Mouse (Mus musculus): ENCODE measurements around the gene Evi5. TPM values are rescaled to one million over a fixed set of nuclear protein-coding genes. Genes with fewer than 3 reads are reported as not detected.

The Evi5 gene
- total and polyA plus RNA-seq, 3 experiments: 4.6 to 8.4 TPM; not detected in 1

- DNase-seq (ENCODE audit: low read depth, low spot score): peak; percentile 97
- H3K4me3 ChIP-seq (ENCODE audit: control insufficient read depth in 1 of 2, insufficient read depth in 1 of 2, low read depth in 2 of 2, low read length in 2 of 2): no peak overlapping the region
- H3K9ac ChIP-seq (ENCODE audit: control insufficient read depth, low read depth, low read length, poor library complexity, severe bottlenecking): no peak overlapping the region
- H3K79me2 ChIP-seq (ENCODE audit: control insufficient read depth, insufficient read depth, low read length, poor library complexity): no peaks in the 10 kb centered on the region
- H3K36me3 ChIP-seq (ENCODE audit: control insufficient read depth in 1 of 2, insufficient read depth in 2 of 2, low read length in 2 of 2): peaks cover 0 to 12% of the 10 kb centered on the region in 2 experiments; a peak in 2 of 4 replicates
- TF ChIP-seq POLR2AphosphoS2 (IDR thresholded peaks at IDR 0.05; ENCODE audit: low read length): peak; percentile 62; the same call in 1 of the 2 replicates
- peak; percentile 60; the same call in 1 of the 2 replicates for TF ChIP-seq TBP (IDR thresholded peaks at IDR 0.05; ENCODE audit: low read depth, low read length)
- peak; percentile 97 for TF ChIP-seq MAFK (IDR thresholded peaks at IDR 0.05; ENCODE audit: borderline replicate concordance, low read depth, low read length)
- peak; percentile 83 for TF ChIP-seq MAX (IDR thresholded peaks at IDR 0.05; ENCODE audit: low read length)
- TF ChIP-seq SIN3A (IDR thresholded peaks at IDR 0.05; ENCODE audit: low read length): peak; percentile 88
- TF ChIP-seq MAZ (IDR thresholded peaks at IDR 0.05; ENCODE audit: low read depth, low read length): 0 out of 2 replicates have a peak, but pooled peaks have one; percentile 67
- TF ChIP-seq CHD2 (IDR thresholded peaks at IDR 0.05; ENCODE audit: low read length): peak; percentile 49
- peak; percentile 79; the same call in 1 of the 2 replicates for TF ChIP-seq JUND (IDR thresholded peaks at IDR 0.05; ENCODE audit: low read depth, low read length)
- TF ChIP-seq ZNF384 (IDR thresholded peaks at IDR 0.05; ENCODE audit: low read depth, low read length): peak; percentile 7; the same call in 1 of the 2 replicates
- peak; percentile 87 for TF ChIP-seq MXI1 (IDR thresholded peaks at IDR 0.05; ENCODE audit: low read depth, low read length)
- TF ChIP-seq MEF2A (IDR thresholded peaks at IDR 0.05; ENCODE audit: extremely low read depth, insufficient replicate concordance, low read depth, low read length, poor library complexity, severe bottlenecking): peak; percentile 75; the same call in 1 of the 2 replicates
- TF ChIP-seq ELF1 (IDR thresholded peaks at IDR 0.05; ENCODE audit: low read depth, low read length): no peak
- peak; percentile 99 to 100 for TF ChIP-seq EP300 (IDR thresholded peaks at IDR 0.05; ENCODE audit: low read depth in 1 of 2, low read length in 2 of 2)
- TF ChIP-seq SMC3 (IDR thresholded peaks at IDR 0.05; ENCODE audit: low read depth, low read length): peak; percentile 18; the same call in 1 of the 2 replicates
- TF ChIP-seq GATA1 (IDR thresholded peaks at IDR 0.05; ENCODE audit: low read depth, low read length): peak; percentile 99
- no peak for TF ChIP-seq NELFE (IDR thresholded peaks at IDR 0.05; ENCODE audit: low read depth, low read length)
- no peak for TF ChIP-seq POLR2AphosphoS5 (IDR thresholded peaks at IDR 0.05; ENCODE audit: borderline replicate concordance, low read depth, low read length)
- TF ChIP-seq UBTF (IDR thresholded peaks at IDR 0.05; ENCODE audit: borderline replicate concordance, insufficient read depth, low read depth, low read length): no peak
- TF ChIP-seq USF2 (IDR thresholded peaks at IDR 0.05; ENCODE audit: borderline replicate concordance in 1 of 2, insufficient read depth in 1 of 2, low read depth in 1 of 2, low read length in 2 of 2): 0 out of 4 replicates have a peak, but pooled peaks of 1 of the 2 experiments have one; percentile 3
- peak; percentile 26; the same call in 1 of the 2 replicates for TF ChIP-seq GABPA (IDR thresholded peaks at IDR 0.05; ENCODE audit: low read depth, low read length)
- no peak for TF ChIP-seq CHD1 (IDR thresholded peaks at IDR 0.05; ENCODE audit: low read depth, low read length)
- TF ChIP-seq RCOR1 (IDR thresholded peaks at IDR 0.05; ENCODE audit: low read depth, low read length): peak; percentile 100
- TF ChIP-seq MYB (IDR thresholded peaks at IDR 0.05; ENCODE audit: low read depth, low read length): peak; percentile 83
- peak; percentile 99 for TF ChIP-seq ETS1 (IDR thresholded peaks at IDR 0.05; ENCODE audit: low read depth, low read length)
- TF ChIP-seq BHLHE40 (IDR thresholded peaks at IDR 0.05; ENCODE audit: borderline replicate concordance, low read depth, low read length): peak; percentile 95
- TF ChIP-seq ZKSCAN1 (IDR thresholded peaks at IDR 0.05; ENCODE audit: low read depth, low read length): no peak
- peak; percentile 87 for TF ChIP-seq MYC (IDR thresholded peaks at IDR 0.05; ENCODE audit: low read depth, low read length)
- TF ChIP-seq USF1 (IDR thresholded peaks at IDR 0.05; ENCODE audit: low read depth, low read length): peak; percentile 87
- 0 out of 2 replicates have a peak, but pooled peaks have one; percentile 30 for TF ChIP-seq ZMIZ1 (IDR thresholded peaks at IDR 0.05; ENCODE audit: low read depth, low read length)
- no peak for TF ChIP-seq KAT2A (conservative IDR thresholded peaks at IDR 0.05; ENCODE audit: low read depth, low read length)
- TF ChIP-seq E2F4 (IDR thresholded peaks at IDR 0.05; ENCODE audit: borderline replicate concordance, low read depth, low read length): no peak
- peak; percentile 100 for TF ChIP-seq TCF12 (IDR thresholded peaks at IDR 0.05; ENCODE audit: low read depth, low read length)
- peak; percentile 100 for TF ChIP-seq TAL1 (IDR thresholded peaks at IDR 0.05; ENCODE audit: low read length)
- no peak overlapping the region for H3K27ac ChIP-seq (ENCODE audit: control insufficient read depth, low read depth, low read length)
- H3K27me3 ChIP-seq (ENCODE audit: control insufficient read depth in 1 of 2, insufficient read depth in 2 of 2, low read length in 2 of 2): no peaks in the 10 kb centered on the region
- H3K4me1 ChIP-seq (ENCODE audit: control insufficient read depth in 1 of 2, insufficient read depth in 2 of 2, low read length in 2 of 2): peaks cover 0 to 8% of the 10 kb centered on the region in 2 experiments; a peak in 3 of 4 replicates
- H3K9me3 ChIP-seq (replicated peaks; ENCODE audit: insufficient read depth, low read length): no peaks in the 10 kb centered on the region
Measured at GRCm38 (mm10) chr5:107759121-107759520, 115.8 kb downstream of the Evi5 start.

Data from MEL (cell line).